ENCODE assay signal across 26 mouse cellular contexts in genomic region chr13:49719310-49719709, GRCm38 (mm10).
"Had no signal": no experiment of that assay in that cellular context is flagged by ENCODE, and none has a peak within 500 bp of the region (broad histone marks: within the 10 kb centered on the region; RNA-seq: fewer than 3 reads in every experiment).

No protein-coding gene starts in this region.

- H3K4me2 ChIP-seq: heart, embryonic 11.5 days; heart, embryonic 13.5 days; heart, embryonic 15.5 days; hindbrain, embryonic 12.5 days; hindbrain, embryonic 14.5 days; intestine, embryonic 15.5 days; limb, embryonic 12.5 days had no signal

- ATAC-seq: forebrain, embryonic 16.5 days; hindbrain, embryonic 16.5 days; inflammation-experienced regulatory T-cells, adult 6 months; intestine, embryonic 15.5 days; intestine, postnatal 0 days had no signal

- H3K4me1 ChIP-seq: heart, embryonic 13.5 days; heart, embryonic 15.5 days; hindbrain, embryonic 10.5 days; hindbrain, embryonic 12.5 days; intestine, embryonic 15.5 days; limb, embryonic 10.5 days; limb, embryonic 12.5 days had no signal

- H3K9me3 ChIP-seq: heart, embryonic 13.5 days; heart, embryonic 15.5 days; hindbrain, embryonic 10.5 days; hindbrain, embryonic 12.5 days; intestine, embryonic 15.5 days; limb, embryonic 10.5 days; limb, embryonic 12.5 days had no signal

- H3K4me3 ChIP-seq: gastrocnemius, adult 2 months; heart, adult 2 months; heart, embryonic 13.5 days; heart, embryonic 15.5 days; hindbrain, embryonic 10.5 days; hindbrain, embryonic 12.5 days; intestine, embryonic 15.5 days; layer of hippocampus, adult 2 months; left cerebral cortex, adult 2 months; limb, embryonic 10.5 days; limb, embryonic 12.5 days had no signal

- H3K9ac ChIP-seq: heart, embryonic 13.5 days; heart, embryonic 15.5 days; hindbrain, embryonic 12.5 days; hindbrain, embryonic 14.5 days; intestine, embryonic 15.5 days; limb, embryonic 12.5 days had no signal

- DNase-seq: gastrocnemius, adult 2 months; gastrocnemius, postnatal 10 days; gastrocnemius, postnatal 25 days; heart, adult 2 months; heart, postnatal 14 days; heart, postnatal 4 days; kidney, adult 18-20 months; kidney, adult 8-10 months; kidney, postnatal 10 days; kidney, postnatal 25 days; kidney, postnatal 4 days had no signal

- H3K27me3 ChIP-seq: heart, embryonic 13.5 days; heart, embryonic 15.5 days; hindbrain, embryonic 12.5 days; intestine, embryonic 15.5 days; limb, embryonic 12.5 days had no signal

- H3K27ac ChIP-seq: gastrocnemius, adult 2 months; heart, adult 2 months; heart, embryonic 13.5 days; heart, embryonic 15.5 days; hindbrain, embryonic 10.5 days; hindbrain, embryonic 12.5 days; hindbrain, embryonic 14.5 days; intestine, embryonic 15.5 days; layer of hippocampus, adult 2 months; left cerebral cortex, adult 2 months; limb, embryonic 10.5 days; limb, embryonic 12.5 days had no signal
